Mouse (Mus musculus): Measurements from ENCODE around the gene Fam241b. TPM values are rescaled to one million over a fixed set of nuclear protein-coding genes. Genes with fewer than 3 reads are reported as not detected.

Fam241b gene
- polyA plus RNA-seq (2021; fragmentation: Nextera tagmentation), result 18.4 and 24.9 TPM in 2 replicates
- long read RNA-seq, experiment 1, transcript Fam241b-204 (4 exons, 1,769 nt), result major isoform, 6 of 19 reads
- long read RNA-seq, experiment 1, transcript Fam241b-208 (3 exons, 1,135 nt), result minor isoform, 5 of 19 reads
- long read RNA-seq, experiment 1, partial matches to known transcripts, result 0 of 19 reads
- long read RNA-seq, experiment 1, other reads (novel, unspliced or antisense), result 3 of 19 reads
- long read RNA-seq, experiment 2, transcript Fam241b-208 (3 exons, 1,135 nt), result minor isoform, 25 of 96 reads
- long read RNA-seq, experiment 2, transcript Fam241b-204 (4 exons, 1,769 nt), result minor isoform, 27 of 96 reads
- long read RNA-seq, experiment 2, transcript Fam241b-203 (4 exons, 1,493 nt), result major isoform, 29 of 96 reads
- long read RNA-seq, experiment 2, transcript Fam241b-206 (3 exons, 594 nt), result minor isoform, 6 of 96 reads
- long read RNA-seq, experiment 2, partial matches to known transcripts, result 4 of 96 reads
- long read RNA-seq, experiment 2, other reads (novel, unspliced or antisense), result 5 of 96 reads

GRCm38 (mm10) chr10:62143820-62144219 is at the start of gene Fam241b:
TSS of gene Fam241b (minus strand) at chr10:62143920.

GRCm38 (mm10) chr10:62132691-62133281 is 10.9 kb downstream of the Fam241b start, which contains the start of gene Neurog3:
TSS of gene Neurog3 (plus strand) at chr10:62133090.

Other genes with a start within 250 kb of the Fam241b start
- 0.31 and 0.33 TPM in 2 replicates for gene Col13a1, start 164.8 kb downstream of the Fam241b start, polyA plus RNA-seq (2021; fragmentation: Nextera tagmentation)
- gene Neurog3, start 10.8 kb downstream of the Fam241b start, polyA plus RNA-seq (2021; fragmentation: Nextera tagmentation), result not detected in 2 replicates
- 35.1 and 44.6 TPM in 2 replicates for gene Tspan15, start 87.3 kb upstream of the Fam241b start, polyA plus RNA-seq (2021; fragmentation: Nextera tagmentation)
- gene Tacr2, start 108.5 kb upstream of the Fam241b start, polyA plus RNA-seq (2021; fragmentation: Nextera tagmentation), result 0.23 and 0.31 TPM in 2 replicates
- gene Hk1, start 236.0 kb upstream of the Fam241b start, polyA plus RNA-seq (2021; fragmentation: Nextera tagmentation), result 22.6 and 25.9 TPM in 2 replicates

All from layer of hippocampus, adult 6 months (tissue).